Mouse (Mus musculus): ENCODE data around the gene Batf. TPM values are rescaled to one million over a fixed set of nuclear protein-coding genes. Genes with fewer than 3 reads are reported as not detected.

Batf gene
- total RNA-seq, 2 experiments from 2014 or later: 0.64 to 1.2 TPM

DNA sequence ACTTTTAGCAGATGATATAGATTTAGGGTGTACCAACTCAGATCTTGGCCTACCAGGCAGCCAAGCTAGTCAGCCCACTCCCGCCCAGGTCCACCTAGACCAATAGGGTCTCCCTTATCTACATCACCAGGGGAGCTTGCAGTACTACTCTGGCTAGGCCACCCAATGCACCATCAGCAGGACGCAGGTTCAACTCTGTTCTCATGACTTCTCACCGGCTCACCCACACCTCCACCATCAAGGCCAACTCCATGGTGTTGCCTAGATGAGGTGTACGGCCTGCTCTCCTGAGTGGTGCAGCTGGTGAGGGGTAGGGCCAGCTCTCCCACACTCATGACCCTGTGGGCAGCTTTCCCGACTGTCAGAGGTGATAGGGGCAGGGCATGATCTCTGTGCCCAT, 27.7 kb downstream of the Batf start:
- intact Hi-C loops (cut with DNase I): no loop called here
- DNase-seq: no peak

GRCm38 (mm10) chr12:85725306-85725705, 38.8 kb downstream of the Batf start:
- DNase-seq: no peak
- intact Hi-C loops (cut with DNase I): loop anchor here (5.0 kb wide), 2 partner anchors 43 to 218 kb away; no protein-coding TSS in a partner anchor

DNA sequence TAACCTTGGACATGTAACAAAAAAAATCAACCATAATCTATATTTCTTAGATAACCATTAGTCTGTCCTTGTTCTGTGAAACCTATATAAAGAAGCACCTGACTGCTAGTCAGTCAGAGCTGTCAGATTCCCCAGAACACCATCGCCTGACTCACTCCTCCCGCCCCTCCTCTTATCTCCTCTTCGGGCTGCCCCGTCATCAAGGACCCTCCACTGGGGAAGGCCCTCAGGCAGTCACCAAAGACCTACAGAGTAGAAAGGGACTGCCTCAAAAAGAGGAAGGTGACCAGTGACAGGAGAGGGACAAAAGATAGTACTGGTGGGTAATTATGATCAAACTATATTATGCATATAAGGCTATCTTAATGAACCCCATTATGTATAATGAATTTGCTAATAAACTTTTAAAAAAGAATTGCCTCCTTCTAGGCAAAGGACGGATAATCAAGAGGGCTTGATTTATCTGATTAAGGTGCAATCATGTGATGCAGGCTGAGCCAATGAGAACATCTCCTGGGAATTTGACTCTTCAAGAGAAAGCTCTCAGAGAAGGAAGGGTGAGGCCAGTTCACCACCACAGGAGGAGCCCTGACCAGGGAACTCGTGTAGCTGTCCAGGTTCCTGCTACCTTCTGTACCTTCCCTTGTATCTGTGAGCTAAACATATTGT, 40.4 kb downstream of the Batf start:
- intact Hi-C loops (cut with DNase I): loop anchor here (5.0 kb wide), 2 partner anchors 45 to 220 kb away; no protein-coding TSS in a partner anchor
- DNase-seq: no peak

- no peak for DNase-seq
- intact Hi-C loops (cut with DNase I): loop anchor here (5.0 kb wide), 2 partner anchors 46 to 221 kb away; no protein-coding TSS in a partner anchor
Observed at GRCm38 (mm10) chr12:85728181-85728580, 41.7 kb downstream of the Batf start.

DNA sequence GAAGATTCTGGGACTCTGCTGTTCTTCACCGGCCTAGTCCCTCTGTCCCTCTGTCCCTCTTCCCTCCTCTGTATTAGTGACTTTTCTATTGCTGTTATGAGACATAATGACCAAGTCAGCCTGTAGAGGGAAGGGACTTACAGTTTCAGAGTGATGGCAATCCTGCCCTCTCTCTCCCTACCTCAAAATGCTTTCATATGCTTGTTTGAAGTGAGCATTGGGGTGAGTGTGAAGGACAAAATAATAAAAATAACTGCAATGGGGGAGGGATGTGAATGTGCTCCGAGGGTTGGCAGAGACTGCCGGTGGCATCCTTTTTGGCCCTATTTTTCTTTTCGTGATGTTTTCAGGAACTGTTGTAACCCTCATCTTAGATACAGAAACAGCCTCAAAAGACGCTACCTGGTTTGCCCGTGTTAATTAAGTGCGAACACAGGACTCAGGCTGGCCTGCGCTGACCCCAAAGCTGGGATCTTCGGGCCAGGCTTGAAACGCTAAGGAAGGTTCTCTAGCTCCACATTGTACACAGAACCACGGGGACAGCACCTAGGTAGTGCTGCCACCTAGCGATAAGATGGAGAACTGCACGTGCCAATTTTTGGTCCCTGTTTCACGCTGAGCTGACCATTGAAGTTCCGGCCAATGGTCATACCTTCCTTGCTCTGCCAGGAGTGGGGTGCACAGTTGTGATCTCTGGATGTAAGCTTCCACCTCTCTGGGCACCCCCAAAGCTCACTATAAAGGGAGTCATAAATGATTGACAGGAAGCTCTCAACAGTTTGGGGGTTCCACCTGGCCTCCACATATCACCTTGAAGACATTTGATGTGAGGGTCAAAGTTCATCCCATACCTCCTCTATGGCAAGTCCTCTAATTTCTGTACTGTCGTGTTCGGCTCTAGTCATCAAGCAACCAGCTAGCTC, 42.8 kb downstream of the Batf start:
- intact Hi-C loops (cut with DNase I): loop anchor here (5.0 kb wide), 2 partner anchors 47 to 222 kb away; no protein-coding TSS in a partner anchor
- peak; percentile 76 to 82 for DNase-seq

DNA sequence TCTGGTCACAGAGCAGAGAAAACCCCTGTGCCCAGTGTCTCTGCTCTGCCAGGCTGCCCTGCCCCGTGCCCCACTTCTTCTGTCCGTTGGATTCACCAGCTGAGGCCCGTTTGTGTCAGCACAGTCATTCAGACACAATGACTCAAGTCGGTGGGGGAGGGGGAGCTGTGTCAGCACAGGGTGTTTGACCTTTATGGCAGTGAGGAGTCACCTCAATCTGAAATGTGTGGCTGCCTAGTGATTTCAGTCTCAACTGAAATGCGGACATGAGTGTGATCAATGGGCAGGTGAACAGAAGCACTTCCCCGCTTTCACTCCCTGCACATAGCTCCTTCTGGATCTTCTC, 43.4 kb downstream of the Batf start:
- intact Hi-C loops (cut with DNase I): loop anchor here (5.0 kb wide), 2 partner anchors 48 to 223 kb away; no protein-coding TSS in a partner anchor
- DNase-seq: no peak

DNA sequence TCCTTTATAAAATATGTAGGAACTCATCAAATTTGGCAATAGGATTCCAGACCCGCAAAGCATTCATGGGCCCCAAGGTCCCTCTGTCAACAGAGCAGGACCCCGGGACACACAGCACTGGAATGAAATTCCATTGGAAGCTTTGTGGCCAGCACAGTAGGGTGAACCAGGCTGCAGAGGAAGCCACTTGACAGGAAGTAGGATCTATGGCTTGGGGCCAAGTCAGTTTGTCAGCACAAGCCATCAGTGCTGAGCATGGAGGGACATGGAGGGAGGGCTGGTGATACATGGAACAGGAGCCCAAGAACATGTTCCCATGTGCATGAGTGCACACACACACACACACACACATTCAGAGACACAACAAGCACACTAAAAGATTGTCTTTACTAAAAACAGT, 49.7 kb downstream of the Batf start:
- intact Hi-C loops (cut with DNase I): no loop called here
- DNase-seq: no peak

GRCm38 (mm10) chr12:85736960-85737359, 50.5 kb downstream of the Batf start:
- intact Hi-C loops (cut with DNase I): no loop called here
- DNase-seq: no peak

DNA sequence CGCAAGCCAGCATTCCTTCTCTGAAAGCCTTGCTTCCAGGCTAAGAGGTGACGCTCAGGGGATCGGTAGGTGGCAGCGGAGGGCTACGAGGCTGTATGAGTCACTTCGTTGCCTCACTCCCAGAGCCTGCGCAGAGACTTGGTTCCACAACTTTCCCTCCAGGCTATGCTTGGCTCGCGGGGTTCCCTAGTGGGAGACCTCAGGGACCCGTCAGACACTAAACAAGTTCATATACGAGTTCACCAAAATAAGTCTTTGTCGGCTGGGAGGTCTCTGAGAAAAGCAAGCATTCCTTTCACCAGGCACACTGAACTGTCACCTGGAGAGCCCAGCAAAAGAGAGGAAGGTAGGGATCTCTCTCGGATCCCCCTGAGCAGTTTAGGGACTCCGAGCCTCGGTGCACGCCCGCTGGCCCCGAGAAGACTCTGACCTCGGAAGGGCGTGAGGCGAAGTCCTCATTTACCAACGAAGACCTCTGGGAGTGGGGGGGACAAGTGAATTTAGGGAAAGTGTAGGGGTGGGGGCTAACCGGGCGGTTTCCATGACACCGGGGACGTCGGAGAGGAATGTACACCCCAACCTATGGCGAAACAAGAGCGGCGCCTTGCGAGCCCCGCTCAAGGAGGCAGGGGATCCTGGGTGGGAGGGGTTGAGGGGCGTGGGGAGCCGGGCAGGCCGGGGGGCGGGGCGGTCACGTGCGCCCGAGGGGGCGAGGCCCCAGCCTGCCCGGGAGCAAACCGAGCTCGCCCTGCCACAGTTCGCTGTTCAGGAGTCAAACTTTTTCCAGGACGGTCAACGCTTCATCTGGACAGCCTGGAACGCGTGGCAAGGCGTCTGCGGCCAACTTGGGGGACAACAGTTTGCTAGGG, 59.6 kb downstream of the Batf start, which contains the start of gene Flvcr2:
Flvcr2 (plus strand) TSS at position 713 of the 869 bp plus-strand sequence.
- DNase-seq: peak; percentile 81 to 82
- intact Hi-C loops (cut with DNase I): loop anchor here (1.0 to 5.0 kb wide), 2 partner anchors 72 to 331 kb away; partner anchors contain the start of gene Tgfb3

DNA sequence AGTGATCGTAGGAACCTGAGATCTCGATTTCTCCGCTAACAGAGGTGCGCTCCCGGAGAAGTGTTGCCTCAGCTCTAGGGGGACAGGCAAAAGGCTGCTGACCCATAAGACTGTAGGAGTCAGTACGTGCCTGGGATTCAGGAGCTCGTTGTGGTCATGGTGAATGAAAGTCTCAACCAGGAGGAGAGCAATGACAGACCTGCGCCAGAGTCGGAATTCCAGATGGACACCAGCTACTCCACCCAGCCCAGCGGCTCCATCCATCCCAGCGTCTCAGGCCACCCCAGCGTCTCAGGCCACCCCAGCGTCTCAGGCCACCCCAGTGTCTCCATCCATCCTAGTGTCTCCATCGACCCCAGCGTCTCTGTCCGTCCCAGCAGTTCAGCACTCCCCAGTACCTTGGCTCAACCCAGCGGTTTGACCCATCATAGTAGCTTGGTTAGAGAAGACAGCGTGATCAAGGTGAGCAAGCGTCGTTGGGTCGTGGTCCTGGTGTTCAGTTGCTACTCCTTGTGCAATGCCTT, 60.3 kb downstream of the Batf start:
- intact Hi-C loops (cut with DNase I): loop anchor here (5.0 kb wide), 1 partner anchor 331 kb away; the partner anchor contains the start of gene Tgfb3
- DNase-seq: no peak

GRCm38 (mm10) chr12:85747343-85747742, 60.9 kb downstream of the Batf start:
- intact Hi-C loops (cut with DNase I): loop anchor here (5.0 kb wide), 1 partner anchor 330 kb away; the partner anchor contains the start of gene Tgfb3
- DNase-seq: no peak

DNA sequence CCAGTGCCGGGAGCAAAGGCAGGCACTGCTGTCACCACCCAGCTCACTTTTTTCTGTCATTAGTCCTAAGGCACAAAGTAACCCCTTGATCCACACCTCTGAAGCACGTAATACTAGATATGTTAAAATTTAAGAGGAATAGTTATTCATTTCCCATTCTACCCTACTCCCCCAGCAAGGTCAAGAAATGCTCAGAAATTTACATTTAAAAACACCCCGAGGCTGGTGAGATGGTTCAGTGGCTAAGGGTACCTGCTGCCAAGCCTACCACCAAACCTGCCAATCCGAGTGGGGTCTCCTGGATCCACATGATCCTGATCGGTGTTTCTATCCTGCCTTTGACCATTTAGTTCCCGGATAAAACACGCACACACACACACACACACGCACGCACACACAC, 63.4 kb downstream of the Batf start:
- intact Hi-C loops (cut with DNase I): loop anchor here (5.0 kb wide), 1 partner anchor 327 kb away; the partner anchor contains the start of gene Tgfb3
- no peak for DNase-seq

DNA sequence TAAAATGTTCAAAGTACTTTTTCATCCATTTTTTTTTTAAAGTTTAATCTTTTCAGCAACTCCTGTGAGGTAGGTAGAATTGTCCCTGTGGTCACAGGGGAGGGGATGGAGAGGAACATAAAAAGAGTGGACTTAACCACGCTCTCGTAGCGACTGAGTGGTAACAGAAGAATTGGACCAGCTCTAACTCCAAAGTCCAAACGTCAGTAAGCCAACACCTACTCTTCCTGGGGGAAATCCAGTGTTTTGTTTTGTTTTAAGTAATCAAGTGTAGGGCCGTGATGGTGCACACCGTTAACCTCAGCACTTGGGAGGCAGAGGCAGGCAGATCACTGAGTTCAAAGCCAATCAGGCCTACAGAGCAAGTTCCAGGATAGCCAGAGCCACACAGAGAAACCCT, 65.6 kb downstream of the Batf start:
- intact Hi-C loops (cut with DNase I): no loop called here
- DNase-seq: no peak

GRCm38 (mm10) chr12:85753223-85753622, 66.8 kb downstream of the Batf start:
- intact Hi-C loops (cut with DNase I): no loop called here
- DNase-seq: no peak

- DNase-seq: no peak
Observed at GRCm38 (mm10) chr12:85754611-85755265, 68.3 kb downstream of the Batf start.

DNA sequence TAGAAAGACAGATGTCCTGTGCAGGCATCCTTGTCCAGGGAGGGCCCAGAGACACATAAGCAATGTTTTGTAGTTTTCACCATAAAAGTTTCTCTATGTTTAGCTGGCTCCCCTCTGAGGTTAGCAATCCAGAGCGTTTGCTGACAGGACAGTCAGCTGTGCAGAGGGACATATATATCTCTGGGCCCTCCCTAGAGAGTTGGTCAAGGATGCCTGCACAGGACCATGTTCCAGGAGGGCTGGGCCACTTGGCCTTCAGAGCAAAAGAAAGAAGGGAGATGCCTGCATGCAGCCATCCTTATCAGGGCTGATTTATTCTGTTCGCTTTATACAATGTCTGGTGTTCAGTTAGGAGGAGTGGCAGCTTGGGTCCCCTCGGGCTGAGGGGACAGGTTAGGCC, 70.0 kb downstream of the Batf start:
- DNase-seq: no peak
- intact Hi-C loops (cut with DNase I): no loop called here

More at GRCm38 (mm10) chr12:85754611-85755265, 68.3 kb downstream of the Batf start:
- intact Hi-C loops (cut with DNase I): no loop called here

DNA sequence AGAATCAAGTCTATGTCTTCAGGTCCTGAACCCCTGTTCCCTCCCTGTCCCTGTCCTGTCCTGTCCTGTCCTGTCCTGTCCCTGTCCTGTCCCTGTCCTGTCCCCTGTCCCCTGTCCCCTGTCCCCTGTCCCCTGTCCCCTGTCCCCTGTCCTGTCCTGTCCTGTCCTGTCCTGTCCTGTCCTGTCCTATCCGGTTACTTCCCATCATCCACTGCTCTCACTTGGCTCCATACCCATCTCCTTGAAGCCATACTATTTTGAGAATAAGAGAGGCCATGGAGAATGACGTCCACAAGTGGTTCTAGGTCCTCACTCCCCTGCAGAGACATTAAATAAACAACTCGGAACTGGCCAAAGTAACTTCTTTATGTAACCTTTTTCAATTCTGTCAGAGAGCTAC, 70.6 kb downstream of the Batf start:
- intact Hi-C loops (cut with DNase I): no loop called here
- DNase-seq: no peak

Measured in heart, postnatal 36 days (tissue).